Mouse (Mus musculus) CD4-positive helper T cell, adult 2 months (primary cell): Measurements from ENCODE around the gene Sptan1.
A peak's percentile ranks its signal among the peaks of the same experiment; 100 is the strongest.
"Not testable (repeated sequence)": the region's sequence is repeated elsewhere in the genome, so short reads cannot be mapped to it uniquely, and the experiment has no call there.

Experiments used
- DNase-seq: peaks from one replicate; pipeline ENCODE4 v3.0.0-alpha.2; 2012; ENCODE audit warnings: low read depth, missing footprints, low spot score

Sptan1 gene

GRCm38 (mm10) chr2:29991962-29992361, 26.6 kb downstream of the Sptan1 start:
- DNase-seq = no peak

- DNase-seq = no peak
These were observed 43.7 kb downstream of the Sptan1 start for GRCm38 (mm10) chr2:30009101-30009500.

- DNase-seq = no peak
These were observed 45.5 kb downstream of the Sptan1 start for GRCm38 (mm10) chr2:30010840-30011281.

GRCm38 (mm10) chr2:30014326-30014966, 49.1 kb downstream of the Sptan1 start:
- DNase-seq = no peak

GRCm38 (mm10) chr2:30025454-30025853, 60.1 kb downstream of the Sptan1 start:
- DNase-seq = no peak

GRCm38 (mm10) chr2:30026997-30027396, 61.6 kb downstream of the Sptan1 start:
- no peak for DNase-seq

- DNase-seq = no peak
These were observed 67.0 kb downstream of the Sptan1 start for GRCm38 (mm10) chr2:30032244-30032846.

- DNase-seq = no peak
These were observed 67.6 kb downstream of the Sptan1 start for GRCm38 (mm10) chr2:30032957-30033356.

- DNase-seq = no peak
These were observed 72.4 kb downstream of the Sptan1 start for GRCm38 (mm10) chr2:30037762-30038161.

GRCm38 (mm10) chr2:30038370-30038769, 73.0 kb downstream of the Sptan1 start:
- DNase-seq = no peak

GRCm38 (mm10) chr2:30039687-30040086, 74.3 kb downstream of the Sptan1 start:
- no peak for DNase-seq

GRCm38 (mm10) chr2:30042445-30042844, 77.1 kb downstream of the Sptan1 start:
- DNase-seq = peak; percentile 81

GRCm38 (mm10) chr2:30044550-30044949, 79.2 kb downstream of the Sptan1 start:
- DNase-seq = no peak

GRCm38 (mm10) chr2:30047127-30047526, 81.8 kb downstream of the Sptan1 start:
- no peak for DNase-seq

GRCm38 (mm10) chr2:30048101-30048501, 82.7 kb downstream of the Sptan1 start:
- DNase-seq = no peak

GRCm38 (mm10) chr2:30048699-30049388, 83.5 kb downstream of the Sptan1 start, which contains the start of gene Wdr34:
Gene Wdr34, minus strand, starts transcription at chr2:30048881.
- peak; percentile 97 for DNase-seq

GRCm38 (mm10) chr2:30049831-30050230, 84.5 kb downstream of the Sptan1 start:
- DNase-seq = no peak

GRCm38 (mm10) chr2:30051992-30052761, 86.8 kb downstream of the Sptan1 start:
- DNase-seq = peak; percentile 45

GRCm38 (mm10) chr2:30055310-30055709, 90.0 kb downstream of the Sptan1 start:
- DNase-seq = not testable (repeated sequence)

- no peak for DNase-seq
These were observed 91.4 kb downstream of the Sptan1 start for GRCm38 (mm10) chr2:30056736-30057135.

GRCm38 (mm10) chr2:30057223-30057904, 92.0 kb downstream of the Sptan1 start, which contains the start of gene Set:
Gene Set, plus strand, starts transcription at chr2:30057378.
- DNase-seq = no peak
